Mouse (Mus musculus): ENCODE measurements around the gene Defb21. TPM values are rescaled to one million over a fixed set of nuclear protein-coding genes. Genes with fewer than 3 reads are reported as not detected.

The Defb21 gene
- total RNA-seq, 2 experiments from 2014 or later: not detected

GRCm38 (mm10) chr2:152601275-152601960 is 28.9 kb downstream of the Defb21 start:
- DNase-seq (ENCODE audit: low spot score): no peak
- intact Hi-C loops (cut with DNase I): loop anchor here (5.0 kb wide), 1 partner anchor 44 kb away; no protein-coding TSS in a partner anchor

GRCm38 (mm10) chr2:152604057-152604456 is 31.5 kb downstream of the Defb21 start, which contains the start of gene Defb36:
Gene Defb36, plus strand, starts transcription at chr2:152604327.
- intact Hi-C loops (cut with DNase I): loop anchor here (5.0 kb wide), 1 partner anchor 47 kb away; no protein-coding TSS in a partner anchor
- DNase-seq (ENCODE audit: low spot score): no peak

GRCm38 (mm10) chr2:152607746-152608145 is 35.2 kb downstream of the Defb21 start:
- DNase-seq (ENCODE audit: low spot score): no peak
- intact Hi-C loops (cut with DNase I): no loop called here

- intact Hi-C loops (cut with DNase I): no loop called here
- no peak for DNase-seq (ENCODE audit: low spot score)
Observed at GRCm38 (mm10) chr2:152608719-152609118, 36.2 kb downstream of the Defb21 start.

- intact Hi-C loops (cut with DNase I): loop anchor here (10.0 kb wide), 1 partner anchor 153 kb away; no protein-coding TSS in a partner anchor
- DNase-seq (ENCODE audit: low spot score): no peak
Observed at GRCm38 (mm10) chr2:152612193-152612592, 39.6 kb downstream of the Defb21 start.

GRCm38 (mm10) chr2:152615563-152615962 is 43.0 kb downstream of the Defb21 start:
- DNase-seq (ENCODE audit: low spot score): no peak

GRCm38 (mm10) chr2:152616470-152616869 is 43.9 kb downstream of the Defb21 start:
- DNase-seq (ENCODE audit: low spot score): no peak
- intact Hi-C loops (cut with DNase I): loop anchor here (5.0 to 10.0 kb wide), 2 partner anchors 148 to 216 kb away; partner anchors contain the start of gene Bcl2l1

More at GRCm38 (mm10) chr2:152615563-152615962, 43.0 kb downstream of the Defb21 start:
- intact Hi-C loops (cut with DNase I): loop anchor here (1.0 to 10.0 kb wide), 3 partner anchors 42 to 217 kb away; partner anchors contain the start of gene Bcl2l1

GRCm38 (mm10) chr2:152617374-152617773 is 44.8 kb downstream of the Defb21 start:
- intact Hi-C loops (cut with DNase I): loop anchor here (5.0 to 10.0 kb wide), 2 partner anchors 147 to 215 kb away; partner anchors contain the start of gene Bcl2l1
- DNase-seq (ENCODE audit: low spot score): no peak

- no peak for DNase-seq (ENCODE audit: low spot score)
- intact Hi-C loops (cut with DNase I): no loop called here
Observed at GRCm38 (mm10) chr2:152620367-152621134, 48.0 kb downstream of the Defb21 start.

GRCm38 (mm10) chr2:152622151-152622550 is 49.6 kb downstream of the Defb21 start:
- intact Hi-C loops (cut with DNase I): no loop called here
- no peak for DNase-seq (ENCODE audit: low spot score)

- no peak for DNase-seq (ENCODE audit: low spot score)
- intact Hi-C loops (cut with DNase I): no loop called here
Observed at GRCm38 (mm10) chr2:152622953-152623352, 50.4 kb downstream of the Defb21 start, which contains the start of gene Defb25. Gene Defb25, minus strand, starts transcription at chr2:152623053.

Other genes starting within 250 kb of the Defb21 start
- gene Rbck1, start 240.1 kb upstream of the Defb21 start, total RNA-seq (2021): 10 to 100 TPM; 51.9 to 55.9 TPM
- 1 to 10 TPM; 2.2 to 3.0 TPM for gene Trib3, start 228.7 kb upstream of the Defb21 start, total RNA-seq (2021)
- gene Nrsn2, start 196.1 kb upstream of the Defb21 start, total RNA-seq (2021): not detected
- 1 to 10 TPM; 9.5 to 9.7 TPM for gene Sox12, start 174.7 kb upstream of the Defb21 start, total RNA-seq (2021)
- gene Zcchc3, start 157.7 kb upstream of the Defb21 start, total RNA-seq (2021): 10 to 100 TPM in 1 of 2 experiments, 1 to 10 TPM in 1; 9.7 to 10.1 TPM
- gene 6820408C15Rik, start 157.2 kb upstream of the Defb21 start, total RNA-seq (2021): 1 to 10 TPM; 2.8 to 3.0 TPM
- gene Defb23, start 108.1 kb upstream of the Defb21 start, total RNA-seq (2021): not detected
- gene Defb20, start 95.7 kb upstream of the Defb21 start, total RNA-seq (2021): not detected
- gene Defb22, start 82.6 kb upstream of the Defb21 start, total RNA-seq (2021): not detected
- not detected for gene Defb26, start 61.1 kb upstream of the Defb21 start, total RNA-seq (2021)
- gene Defb28, start 54.5 kb upstream of the Defb21 start, total RNA-seq (2021): not detected
- not detected for gene Defb29, start 32.6 kb upstream of the Defb21 start, total RNA-seq (2021)
- gene Gm17416, start 3.4 kb upstream of the Defb21 start, total RNA-seq (2021): not detected
- gene Defb19, start 7.6 kb downstream of the Defb21 start, total RNA-seq (2021): not detected
- gene Defb45, start 26.7 kb downstream of the Defb21 start, total RNA-seq (2021): not detected
- not detected for gene Defb36, start 31.6 kb downstream of the Defb21 start, total RNA-seq (2021)
- not detected for gene Defb25, start 50.3 kb downstream of the Defb21 start, total RNA-seq (2021)
- gene Rem1, start 54.2 kb downstream of the Defb21 start, total RNA-seq (2021): 1 to 10 TPM; 7.7 to 8.5 TPM
- 10 to 100 TPM; 35.1 to 38.5 TPM for gene H13, start 96.7 kb downstream of the Defb21 start, total RNA-seq (2021)
- gene Mcts2, start 114.3 kb downstream of the Defb21 start, total RNA-seq (2021): 10 to 100 TPM; 17.7 to 18.5 TPM
- 10 to 100 TPM; 37.8 to 57.0 TPM for gene Id1, start 163.5 kb downstream of the Defb21 start, total RNA-seq (2021)
- gene Cox4i2, start 181.4 kb downstream of the Defb21 start, total RNA-seq (2021): 10 to 100 TPM; 12.2 to 16.8 TPM